Mouse (Mus musculus) megakaryocyte, embryonic 14.5 days (primary cell): ENCODE results near the gene Wdr48.

Source experiments
- FLI1 ChIP-seq: IDR thresholded peaks from 2 replicates; pipeline ENCODE4 v1.6.1; 2012; ENCODE audit warnings: low read length, inconsistent platforms, mixed read lengths
- GATA1 ChIP-seq: IDR thresholded peaks from 3 replicates; pipeline ENCODE4 v1.6.1; 2012; ENCODE audit warnings: mixed read lengths, low read length, inconsistent platforms, borderline replicate concordance

- TF ChIP-seq FLI1 (no peak), GATA1 (no peak)
Observed at GRCm38 (mm10) chr9:119849214-119849613, 45.5 kb upstream of the Wdr48 start.
